Mouse (Mus musculus) heart, embryonic 11.5 days (tissue): ENCODE data around the gene Eif4ebp2. TPM values are rescaled to one million over a fixed set of nuclear protein-coding genes. Genes with fewer than 3 reads are reported as not detected.
A peak's percentile ranks its signal among the peaks of the same experiment; 100 is the strongest.

Source experiments
- ATAC-seq: fragments of 200-750 bp; cut with Nextera tagmentation; replicated peaks from 2 replicates; pipeline ENCODE4 v1.8.0; 2017; ENCODE audit warnings: moderate library complexity; ENCODE audit not compliant: insufficient number of reproducible peaks, low FRiP score, low TSS enrichment
- H3K27ac ChIP-seq: fragments of 300-500 bp; sonication (generic); 2 replicates; pipeline ENCODE4 v1.5.1; 2014; ENCODE audit warnings: mild to moderate bottlenecking, low read depth, low read length
- H3K27me3 ChIP-seq: fragments of 300-500 bp; sonication (generic); 2 replicates; pipeline ENCODE4 v1.6.1; 2014; ENCODE audit warnings: mild to moderate bottlenecking, low read length, mixed read lengths; ENCODE audit not compliant: control insufficient read depth, insufficient read depth
- H3K36me3 ChIP-seq: fragments of 300-500 bp; sonication (generic); 2 replicates; pipeline ENCODE4 v1.6.1; 2014; ENCODE audit warnings: mild to moderate bottlenecking, low read length, moderate library complexity, mixed read lengths; ENCODE audit not compliant: control insufficient read depth, insufficient read depth
- H3K4me1 ChIP-seq: fragments of 300-500 bp; sonication (generic); 2 replicates; pipeline ENCODE4 v1.6.1; 2014; ENCODE audit warnings: low read length; ENCODE audit not compliant: control insufficient read depth, insufficient read depth
- H3K4me2 ChIP-seq: fragments of 300-500 bp; sonication (generic); 2 replicates; pipeline ENCODE4 v1.6.1; 2014; ENCODE audit warnings: mild to moderate bottlenecking, moderate library complexity
- H3K4me3 ChIP-seq: fragments of 300-500 bp; sonication (generic); 2 replicates; pipeline ENCODE4 v1.5.1; 2014; ENCODE audit warnings: low read depth, low read length
- H3K9ac ChIP-seq: fragments of 300-500 bp; sonication (generic); 2 replicates; pipeline ENCODE4 v1.6.1; 2014; ENCODE audit warnings: mild to moderate bottlenecking, low read depth, low read length, moderate library complexity
- H3K9me3 ChIP-seq: fragments of 300-500 bp; sonication (generic); replicated peaks from 2 replicates; pipeline ENCODE4 v1.6.1; 2016; ENCODE audit warnings: low read length; ENCODE audit not compliant: control insufficient read depth
- WGBS: fragments of 180-500 bp; shearing (Covaris S2); extraction: QIAGEN DNeasy Blood & Tissue Kit; methylation state at CpG from one replicate; pipeline ENCODE4 v1.1.7; 2014; ENCODE audit not compliant: insufficient replicate concordance; 5-methylcytosine and 5-hydroxymethylcytosine counted together
- polyA plus RNA-seq: library from polyadenylated mRNA; unstranded; fragments of >200 nt; fragmentation: Nextera tagmentation; extraction: Ambion mirVana; gene quantifications from 2 replicates; pipeline ENCODE4 v1.2.1, GENCODE M21; 2014

Gene Eif4ebp2
- polyA plus RNA-seq, 1 experiment from 2014 or later: 28.6 TPM

GRCm38 (mm10) chr10:61419146-61419545 lies 33.3 kb downstream of the Eif4ebp2 start:
- Histone ChIP-seq H3K4me3 (no peak overlapping the region), H3K4me2 (peak overlapping the region; percentile 31; the same call in 1 of the 2 replicates), H3K9ac (no peak overlapping the region), H3K36me3 (no peaks in the 10 kb centered on the region), H3K27ac (no peak overlapping the region), H3K27me3 (peaks cover 49% of the 10 kb centered on the region), H3K9me3 (no peaks in the 10 kb centered on the region), H3K4me1 (peaks cover 14% of the 10 kb centered on the region)
- ATAC-seq: no peak
- 4% methylated on average over 24 of the region's 24 CpGs for WGBS

- Histone ChIP-seq H3K27ac (no peak overlapping the region), H3K4me3 (peak overlapping the region; percentile 49), H3K9me3 (no peaks in the 10 kb centered on the region), H3K36me3 (no peaks in the 10 kb centered on the region), H3K4me2 (peak overlapping the region; percentile 89), H3K4me1 (peaks cover 12% of the 10 kb centered on the region), H3K9ac (no peak overlapping the region), H3K27me3 (peaks cover 49% of the 10 kb centered on the region)
- 2% methylated on average over 50 of the region's 50 CpGs for WGBS
- ATAC-seq: no peak
These were observed 34.1 kb downstream of the Eif4ebp2 start for GRCm38 (mm10) chr10:61418131-61418900.

GRCm38 (mm10) chr10:61417672-61418071 lies 34.8 kb downstream of the Eif4ebp2 start, which contains the start of gene Nodal:
Gene Nodal, plus strand, starts transcription at chr10:61417972.
- peaks cover 16% of the 10 kb centered on the region for H3K4me1 ChIP-seq
- peak within 1 kb of the TSS; percentile 49 for H3K4me3 ChIP-seq
- no peaks in the 10 kb centered on the region for H3K9me3 ChIP-seq
- no peak for ATAC-seq
- no peak within 1 kb of the TSS for H3K27ac ChIP-seq
- 16% methylated on average over 10 of the region's 10 CpGs for WGBS
- H3K9ac ChIP-seq: no peak within 1 kb of the TSS
- H3K36me3 ChIP-seq: no peaks in the 10 kb centered on the region
- H3K27me3 ChIP-seq: peaks cover 49% of the 10 kb centered on the region
- H3K4me2 ChIP-seq: peak within 1 kb of the TSS; percentile 89

- Histone ChIP-seq H3K4me1 (peaks cover 16% of the 10 kb centered on the region), H3K9me3 (no peaks in the 10 kb centered on the region), H3K27ac (no peak overlapping the region), H3K4me2 (no peak overlapping the region), H3K36me3 (no peaks in the 10 kb centered on the region), H3K4me3 (no peak overlapping the region), H3K9ac (no peak overlapping the region), H3K27me3 (peaks cover 49% of the 10 kb centered on the region)
- WGBS: 37% methylated on average over 2 of the region's 2 CpGs
- ATAC-seq: no peak
These were observed 35.4 kb downstream of the Eif4ebp2 start for GRCm38 (mm10) chr10:61417046-61417445.

GRCm38 (mm10) chr10:61416561-61416960 lies 35.9 kb downstream of the Eif4ebp2 start:
- ATAC-seq: no peak
- no peak overlapping the region for H3K4me3 ChIP-seq
- no peak overlapping the region for H3K4me2 ChIP-seq
- no peak overlapping the region for H3K9ac ChIP-seq
- no peaks in the 10 kb centered on the region for H3K9me3 ChIP-seq
- H3K27me3 ChIP-seq: peaks cover 49% of the 10 kb centered on the region
- peaks cover 16% of the 10 kb centered on the region for H3K4me1 ChIP-seq
- WGBS: 27% methylated on average over 7 of the region's 7 CpGs
- no peak overlapping the region for H3K27ac ChIP-seq
- no peaks in the 10 kb centered on the region for H3K36me3 ChIP-seq

GRCm38 (mm10) chr10:61415890-61416289 lies 36.6 kb downstream of the Eif4ebp2 start:
- Histone ChIP-seq H3K4me2 (no peak overlapping the region), H3K36me3 (no peaks in the 10 kb centered on the region), H3K9me3 (no peaks in the 10 kb centered on the region), H3K27me3 (peaks cover 49% of the 10 kb centered on the region), H3K4me3 (no peak overlapping the region), H3K9ac (no peak overlapping the region), H3K4me1 (peaks cover 16% of the 10 kb centered on the region), H3K27ac (no peak overlapping the region)
- WGBS: 15% methylated on average over 8 of the region's 8 CpGs
- ATAC-seq: no peak

GRCm38 (mm10) chr10:61415240-61415639 lies 37.2 kb downstream of the Eif4ebp2 start:
- no peaks in the 10 kb centered on the region for H3K36me3 ChIP-seq
- H3K9me3 ChIP-seq: no peaks in the 10 kb centered on the region
- peaks cover 16% of the 10 kb centered on the region for H3K4me1 ChIP-seq
- H3K4me2 ChIP-seq: no peak overlapping the region
- WGBS: 65% methylated on average over 3 of the region's 3 CpGs
- H3K27me3 ChIP-seq: peaks cover 44% of the 10 kb centered on the region
- H3K4me3 ChIP-seq: no peak overlapping the region
- no peak for ATAC-seq
- no peak overlapping the region for H3K9ac ChIP-seq
- H3K27ac ChIP-seq: no peak overlapping the region

- Histone ChIP-seq H3K9me3 (no peaks in the 10 kb centered on the region), H3K9ac (no peak overlapping the region), H3K4me2 (peak overlapping the region; percentile 6), H3K4me3 (no peak overlapping the region), H3K27ac (no peak overlapping the region), H3K4me1 (peaks cover 7% of the 10 kb centered on the region), H3K27me3 (peaks cover 24% of the 10 kb centered on the region), H3K36me3 (no peaks in the 10 kb centered on the region)
- 18% methylated on average over 21 of the region's 21 CpGs for WGBS
- no peak for ATAC-seq
These were observed 39.4 kb downstream of the Eif4ebp2 start for GRCm38 (mm10) chr10:61412910-61413625.
